Mouse (Mus musculus): ENCODE results near the gene Ctns.

Ctns gene

DNA sequence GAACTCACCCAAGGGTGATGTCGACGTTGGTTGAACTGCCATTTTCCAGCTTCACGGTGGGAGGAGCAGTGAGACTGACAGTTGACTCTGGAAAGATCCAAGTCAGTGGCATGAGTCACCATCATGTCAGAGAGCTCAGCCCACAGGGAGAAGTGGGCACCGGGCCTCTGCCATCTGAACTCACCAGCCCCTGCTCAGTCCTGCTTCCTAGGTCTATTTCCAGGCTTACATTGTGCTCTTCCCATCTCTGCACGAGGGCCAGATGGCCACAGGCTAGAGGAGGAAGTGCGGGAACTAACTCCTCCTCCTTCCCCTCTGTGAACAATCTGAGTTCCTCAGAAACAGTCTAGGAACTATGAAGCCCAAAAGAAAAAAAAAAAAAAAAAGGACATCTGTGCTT lies 5.8 kb downstream of the Ctns start:
- DNase-seq (ENCODE audit: low spot score in 2 of 2): no peak

DNA sequence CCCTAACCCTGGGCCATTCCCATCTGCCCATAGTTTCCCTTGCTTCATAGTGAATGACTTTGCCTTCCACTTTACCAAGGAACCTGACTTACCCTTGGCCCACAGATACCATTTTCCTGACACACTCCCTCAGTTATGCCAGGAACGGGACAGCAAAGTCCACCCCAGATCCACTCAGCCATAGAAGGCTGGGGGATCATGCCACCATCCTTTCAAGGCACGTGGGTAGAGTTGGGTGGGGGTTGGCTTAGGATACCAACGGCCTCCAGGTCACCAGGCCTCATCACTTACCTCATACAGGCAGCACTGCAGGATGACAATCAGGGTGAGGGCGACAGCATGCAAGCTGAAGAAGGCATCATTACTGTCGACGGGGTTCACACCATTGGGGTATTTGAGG lies 11.6 kb downstream of the Ctns start:
- DNase-seq (ENCODE audit: low spot score in 2 of 2): no peak

- DNase-seq (ENCODE audit: low spot score in 2 of 2): no peak
Observed at GRCm38 (mm10) chr11:73185872-73186615, 12.8 kb downstream of the Ctns start.

- DNase-seq (ENCODE audit: low spot score in 2 of 2): no peak
Observed at GRCm38 (mm10) chr11:73177895-73178294, 20.9 kb downstream of the Ctns start.

GRCm38 (mm10) chr11:73177509-73177875 lies 21.4 kb downstream of the Ctns start:
- DNase-seq (ENCODE audit: low spot score in 2 of 2): no peak

GRCm38 (mm10) chr11:73176608-73177508 lies 22.0 kb downstream of the Ctns start, which contains the start of the genes Emc6 and Tax1bp3:
Gene Emc6 (minus strand): TSS chr11:73177037.
Gene Tax1bp3 (plus strand): TSS chr11:73177083.
- DNase-seq (ENCODE audit: low spot score in 2 of 2): peak; percentile 90 to 93

DNA sequence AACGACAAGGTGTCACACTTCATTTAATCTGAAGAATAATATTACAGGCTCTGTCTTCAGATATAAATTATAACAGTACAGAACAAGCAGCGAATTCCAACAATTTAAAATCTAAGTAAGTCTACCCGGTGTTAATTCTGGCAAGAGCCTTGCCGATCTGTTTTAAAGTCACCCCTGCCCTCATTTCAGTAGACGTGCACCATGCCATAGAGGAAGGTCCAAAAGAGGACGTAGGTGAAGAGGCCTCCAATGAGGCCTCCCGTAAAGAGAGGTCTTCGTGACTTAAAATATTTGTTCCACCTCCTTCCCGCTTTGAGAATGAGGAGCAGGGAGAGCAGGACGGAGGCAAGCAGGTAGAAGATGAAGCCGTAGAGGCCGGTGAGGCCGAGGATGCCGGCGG lies 22.7 kb downstream of the Ctns start:
- no peak for DNase-seq (ENCODE audit: low spot score in 2 of 2)

DNA sequence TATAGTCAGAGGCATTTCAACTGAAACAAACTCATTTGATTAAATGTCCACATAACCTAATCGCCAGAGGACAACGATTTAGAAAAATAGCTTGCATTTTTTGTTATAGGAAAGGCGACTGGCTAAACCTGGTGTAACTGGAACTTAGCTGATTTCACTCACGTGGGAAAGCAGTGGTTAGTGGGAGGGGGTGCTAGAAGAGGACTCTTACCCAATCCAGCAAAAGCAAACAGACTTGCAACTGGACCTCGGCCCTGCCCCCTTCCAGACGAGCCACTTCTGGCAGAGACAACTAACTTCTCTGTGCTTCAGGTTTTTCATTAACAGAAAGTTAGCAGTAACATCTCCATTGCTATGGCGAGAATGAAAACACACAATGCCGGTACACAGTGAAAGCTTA lies 23.2 kb downstream of the Ctns start:
- DNase-seq (ENCODE audit: low spot score in 2 of 2): no peak

GRCm38 (mm10) chr11:73172186-73172585 lies 26.7 kb downstream of the Ctns start:
- DNase-seq (ENCODE audit: low spot score in 2 of 2): no peak

GRCm38 (mm10) chr11:73169231-73169630 lies 29.6 kb downstream of the Ctns start:
- peak in 1 of 2 experiments; percentile 53 for DNase-seq (ENCODE audit: low spot score in 2 of 2)

- no peak for DNase-seq (ENCODE audit: low spot score in 2 of 2)
Observed at GRCm38 (mm10) chr11:73168576-73168975, 30.3 kb downstream of the Ctns start.

DNA sequence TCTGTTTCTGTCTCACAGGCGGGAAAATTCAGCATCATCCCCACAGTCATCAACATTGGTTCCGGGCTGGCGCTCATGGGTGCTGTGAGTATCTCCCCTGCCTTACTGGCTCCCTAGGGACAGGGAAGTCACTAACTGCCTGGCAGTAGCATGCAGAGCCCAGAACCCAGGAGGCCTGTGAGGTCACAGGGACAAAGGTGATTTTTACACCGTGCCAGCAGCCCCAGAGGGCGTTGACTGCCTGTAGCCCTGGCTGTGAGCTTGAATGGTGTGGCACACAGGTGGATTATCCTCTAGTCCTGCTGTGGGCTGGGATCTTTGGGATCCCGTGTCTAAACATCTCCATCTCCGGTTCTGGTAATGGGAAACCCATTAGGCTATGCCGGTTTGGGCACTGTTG lies 30.8 kb downstream of the Ctns start:
- no peak for DNase-seq (ENCODE audit: low spot score in 2 of 2)

DNA sequence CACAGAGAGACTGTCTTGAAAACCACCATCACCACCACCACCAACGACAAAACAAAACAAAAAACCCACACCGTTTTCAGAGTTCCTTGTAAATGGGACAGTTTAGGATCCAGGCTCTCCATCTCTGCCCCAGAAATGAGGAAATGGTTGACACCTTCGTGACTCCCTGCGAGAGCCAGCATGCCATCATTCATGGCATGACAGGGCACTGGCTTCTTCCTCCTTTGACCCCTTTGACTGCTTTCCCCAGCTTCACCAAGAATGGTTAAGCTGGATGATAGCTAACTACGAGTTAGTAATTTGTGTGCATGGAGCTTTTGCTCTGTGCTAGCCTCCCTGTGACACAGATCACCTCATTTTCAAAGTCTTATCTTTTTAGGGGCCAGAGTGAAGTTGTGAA lies 36.6 kb downstream of the Ctns start:
- no peak for DNase-seq (ENCODE audit: low spot score in 2 of 2)

DNA sequence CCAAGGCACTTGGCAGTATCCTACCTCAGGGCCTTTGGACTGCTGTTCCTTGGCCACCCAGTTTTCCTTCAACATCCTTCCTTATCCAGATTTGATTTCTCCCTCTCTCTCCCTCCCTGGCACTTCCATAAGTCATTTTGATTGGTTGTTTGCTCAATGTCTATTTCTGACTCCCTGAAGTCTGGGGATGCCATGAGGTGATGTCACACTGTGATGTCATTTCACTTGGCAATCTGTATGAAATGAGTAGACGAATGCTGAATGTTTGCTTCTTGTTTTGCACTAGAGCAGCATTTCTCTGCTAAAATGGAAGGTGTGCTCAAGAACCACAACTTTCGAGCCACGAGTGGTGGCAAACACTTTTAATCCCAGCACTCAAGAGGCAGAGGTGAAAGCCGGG lies 37.2 kb downstream of the Ctns start:
- DNase-seq (ENCODE audit: low spot score in 2 of 2): no peak

DNA sequence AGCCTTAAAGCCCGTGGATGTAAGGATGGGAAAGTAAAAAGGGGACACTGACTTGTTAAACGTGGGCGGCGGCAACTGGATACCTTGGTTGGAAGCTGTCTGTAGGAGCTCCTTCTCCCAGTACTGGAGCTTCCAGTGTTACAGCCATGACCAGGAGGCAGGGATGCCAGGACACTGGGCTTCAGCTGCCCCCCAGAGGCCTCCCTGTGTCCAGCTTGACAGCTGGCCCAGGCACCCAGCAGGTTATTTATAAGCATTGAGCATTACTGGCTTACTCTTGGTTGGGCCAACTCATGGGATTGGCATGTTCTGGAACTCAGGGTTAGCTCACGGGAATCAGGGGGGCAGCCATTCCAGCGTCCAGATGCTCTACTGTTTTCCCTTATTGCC lies 38.0 kb downstream of the Ctns start:
- DNase-seq (ENCODE audit: low spot score in 2 of 2): no peak

DNA sequence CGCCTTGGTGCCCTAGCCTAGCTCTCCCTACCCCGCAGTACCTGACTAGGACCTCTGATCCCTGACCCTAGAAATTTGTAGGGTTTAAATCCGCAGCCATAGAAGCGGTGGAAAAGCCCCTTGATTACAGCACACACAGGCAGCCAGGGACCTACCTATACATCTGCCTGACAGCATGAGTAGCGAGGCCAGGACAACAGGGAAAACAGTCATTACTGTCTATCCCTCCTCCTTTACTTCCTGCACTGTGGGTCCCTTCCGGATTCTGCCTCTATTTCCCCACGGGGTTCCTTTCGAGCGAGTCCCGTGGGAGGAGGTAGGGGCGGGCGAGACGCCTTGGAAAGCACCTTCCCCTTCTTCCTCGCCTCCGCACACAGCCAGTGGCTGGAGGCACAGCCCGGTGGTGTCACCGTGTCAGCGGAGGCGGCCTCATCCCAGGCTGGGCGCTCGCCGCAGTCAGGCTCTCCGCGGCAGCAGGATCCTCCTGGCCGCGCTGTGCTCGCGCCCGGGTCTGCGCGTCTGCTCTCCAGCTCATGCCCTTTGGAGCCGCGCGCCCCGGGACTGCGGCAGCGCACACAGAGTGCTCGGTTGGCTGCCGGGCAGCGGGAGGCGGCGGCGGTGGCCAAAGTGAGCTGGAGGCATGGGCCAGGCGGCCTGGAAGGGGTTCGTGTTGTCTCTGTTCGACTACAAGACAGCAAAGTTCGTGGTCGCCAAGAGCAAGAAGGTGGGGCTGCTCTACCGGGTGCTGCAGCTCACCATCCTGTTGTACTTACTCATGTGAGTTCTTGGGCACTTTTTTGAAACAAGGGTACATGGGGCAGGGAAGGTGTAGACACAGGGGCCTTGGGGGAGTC lies 38.7 kb downstream of the Ctns start, which contains the start of gene P2rx5:
TSS of gene P2rx5 (plus strand) at position 465 of the 854 bp plus-strand sequence.
- no peak for DNase-seq (ENCODE audit: low spot score in 2 of 2)

DNA sequence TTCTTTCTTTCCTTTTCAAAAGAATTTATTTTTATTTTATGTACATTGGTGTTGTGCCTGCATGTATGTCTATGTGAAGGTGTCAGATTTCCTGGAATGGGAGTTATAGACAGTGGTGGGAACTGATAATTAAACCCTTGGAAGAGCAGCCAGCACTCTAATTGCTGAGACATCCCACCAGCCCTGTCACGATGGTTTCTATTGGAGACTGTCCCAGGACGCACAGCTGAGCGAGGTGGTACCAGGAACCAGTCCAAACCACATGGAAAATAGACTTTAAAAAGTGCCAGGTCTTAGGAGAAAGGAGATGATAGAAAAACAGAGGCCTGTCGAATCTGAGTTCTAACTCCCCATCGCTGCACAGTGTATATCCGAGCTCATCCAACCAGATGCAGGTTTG lies 43.8 kb downstream of the Ctns start:
- DNase-seq (ENCODE audit: low spot score in 2 of 2): no peak

GRCm38 (mm10) chr11:73148209-73148608 lies 50.6 kb downstream of the Ctns start:
- no peak for DNase-seq (ENCODE audit: low spot score in 2 of 2)

- no peak for DNase-seq (ENCODE audit: low spot score in 2 of 2)
Observed at GRCm38 (mm10) chr11:73146975-73147365, 51.9 kb downstream of the Ctns start.

- no peak for DNase-seq (ENCODE audit: low spot score in 2 of 2)
Observed at GRCm38 (mm10) chr11:73146026-73146974, 52.5 kb downstream of the Ctns start.

GRCm38 (mm10) chr11:73144261-73144681 lies 54.6 kb downstream of the Ctns start:
- DNase-seq (ENCODE audit: low spot score in 2 of 2): no peak

All from spleen, postnatal 14 days (tissue).